Mouse (Mus musculus): ENCODE measurements around the gene Wdr82. TPM values are rescaled to one million over a fixed set of nuclear protein-coding genes. Genes with fewer than 3 reads are reported as not detected.
A peak's percentile ranks its signal among the peaks of the same experiment; 100 is the strongest.

Wdr82 gene
- polyA plus RNA-seq, 1 experiment from 2014 or later: 22.3 TPM

GRCm38 (mm10) chr9:106226151-106226682 is 55.5 kb downstream of the Wdr82 start:
- peak overlapping the region; percentile 76 for H3K4me2 ChIP-seq (replicated peaks)
- peaks cover 14% of the 10 kb centered on the region for H3K4me1 ChIP-seq
- H3K4me3 ChIP-seq (replicated peaks): peak overlapping the region; percentile 41
- peaks cover 7% of the 10 kb centered on the region; the same call in 1 of the 2 replicates for H3K27me3 ChIP-seq
- H3K9me3 ChIP-seq (replicated peaks): no peaks in the 10 kb centered on the region
- no peak overlapping the region for H3K27ac ChIP-seq (replicated peaks)
- peak; percentile 66 for ATAC-seq (ENCODE audit: insufficient number of reproducible peaks, low FRiP score, low TSS enrichment, low read depth)
- 4% methylated on average over 34 of the region's 34 CpGs for WGBS
- H3K36me3 ChIP-seq: no peaks in the 10 kb centered on the region
- no peak overlapping the region; the same call in 1 of the 2 replicates for H3K9ac ChIP-seq

GRCm38 (mm10) chr9:106227790-106228429 is 57.2 kb downstream of the Wdr82 start:
- H3K27me3 ChIP-seq: peaks cover 7% of the 10 kb centered on the region; the same call in 1 of the 2 replicates
- H3K36me3 ChIP-seq: peaks cover 7% of the 10 kb centered on the region
- H3K9me3 ChIP-seq (replicated peaks): no peaks in the 10 kb centered on the region
- peaks cover 14% of the 10 kb centered on the region for H3K4me1 ChIP-seq
- ATAC-seq (ENCODE audit: insufficient number of reproducible peaks, low FRiP score, low TSS enrichment, low read depth): no peak
- no peak overlapping the region for H3K4me3 ChIP-seq (replicated peaks)
- H3K9ac ChIP-seq: no peak overlapping the region
- H3K27ac ChIP-seq (replicated peaks): no peak overlapping the region
- WGBS: 60% methylated on average over 8 of the region's 8 CpGs
- no peak overlapping the region for H3K4me2 ChIP-seq (replicated peaks)

- Histone ChIP-seq H3K4me2 (replicated peaks) (no peak overlapping the region), H3K9me3 (replicated peaks) (no peaks in the 10 kb centered on the region), H3K4me1 (peaks cover 14% of the 10 kb centered on the region), H3K36me3 (peaks cover 29% of the 10 kb centered on the region), H3K4me3 (replicated peaks) (no peak overlapping the region), H3K27me3 (peaks cover 7% of the 10 kb centered on the region; the same call in 1 of the 2 replicates), H3K27ac (replicated peaks) (no peak overlapping the region), H3K9ac (no peak overlapping the region)
- 68% methylated on average over 8 of the region's 9 CpGs for WGBS
- no peak for ATAC-seq (ENCODE audit: insufficient number of reproducible peaks, low FRiP score, low TSS enrichment, low read depth)
These were observed 59.5 kb downstream of the Wdr82 start for GRCm38 (mm10) chr9:106230051-106230733.

- peaks cover 3% of the 10 kb centered on the region; the same call in 1 of the 2 replicates for H3K27me3 ChIP-seq
- 31% methylated on average over 3 of the region's 3 CpGs for WGBS
- H3K27ac ChIP-seq (replicated peaks): no peak overlapping the region
- no peak overlapping the region for H3K9ac ChIP-seq
- H3K36me3 ChIP-seq: peaks cover 35% of the 10 kb centered on the region
- no peak overlapping the region for H3K4me2 ChIP-seq (replicated peaks)
- no peak for ATAC-seq (ENCODE audit: insufficient number of reproducible peaks, low FRiP score, low TSS enrichment, low read depth)
- no peak overlapping the region for H3K4me3 ChIP-seq (replicated peaks)
- no peaks in the 10 kb centered on the region for H3K9me3 ChIP-seq (replicated peaks)
- peaks cover 13% of the 10 kb centered on the region for H3K4me1 ChIP-seq
These were observed 60.0 kb downstream of the Wdr82 start for GRCm38 (mm10) chr9:106230734-106231106.

GRCm38 (mm10) chr9:106231220-106231619 is 60.5 kb downstream of the Wdr82 start:
- H3K9ac ChIP-seq: no peak overlapping the region
- no peak overlapping the region for H3K4me2 ChIP-seq (replicated peaks)
- H3K4me1 ChIP-seq: peaks cover 8% of the 10 kb centered on the region
- H3K27me3 ChIP-seq: no peaks in the 10 kb centered on the region
- no peak overlapping the region for H3K4me3 ChIP-seq (replicated peaks)
- no peak overlapping the region for H3K27ac ChIP-seq (replicated peaks)
- H3K9me3 ChIP-seq (replicated peaks): no peaks in the 10 kb centered on the region
- WGBS: 76% methylated on average over 7 of the region's 7 CpGs
- no peak for ATAC-seq (ENCODE audit: insufficient number of reproducible peaks, low FRiP score, low TSS enrichment, low read depth)
- H3K36me3 ChIP-seq: peaks cover 40% of the 10 kb centered on the region

GRCm38 (mm10) chr9:106231816-106232215 is 61.1 kb downstream of the Wdr82 start:
- Histone ChIP-seq H3K27ac (replicated peaks) (no peak overlapping the region), H3K4me2 (replicated peaks) (no peak overlapping the region), H3K4me1 (0 out of 2 replicates have a peak, but pooled peaks cover 4% of the 10 kb centered on the region), H3K9ac (no peak overlapping the region), H3K9me3 (replicated peaks) (no peaks in the 10 kb centered on the region), H3K27me3 (no peaks in the 10 kb centered on the region), H3K4me3 (replicated peaks) (no peak overlapping the region), H3K36me3 (peaks cover 46% of the 10 kb centered on the region)
- WGBS: 82% methylated on average over 4 of the region's 4 CpGs
- no peak for ATAC-seq (ENCODE audit: insufficient number of reproducible peaks, low FRiP score, low TSS enrichment, low read depth)

- H3K36me3 ChIP-seq: peaks cover 57% of the 10 kb centered on the region
These were observed 62.2 kb downstream of the Wdr82 start for GRCm38 (mm10) chr9:106232956-106233355.

GRCm38 (mm10) chr9:106233953-106234352 is 63.2 kb downstream of the Wdr82 start:
- Histone ChIP-seq H3K27ac (replicated peaks) (no peak overlapping the region), H3K27me3 (no peaks in the 10 kb centered on the region), H3K36me3 (peaks cover 67% of the 10 kb centered on the region), H3K9me3 (replicated peaks) (no peaks in the 10 kb centered on the region), H3K4me3 (replicated peaks) (no peak overlapping the region), H3K4me1 (no peaks in the 10 kb centered on the region), H3K9ac (no peak overlapping the region), H3K4me2 (replicated peaks) (no peak overlapping the region)
- 80% methylated on average over 6 of the region's 6 CpGs for WGBS
- ATAC-seq (ENCODE audit: insufficient number of reproducible peaks, low FRiP score, low TSS enrichment, low read depth): no peak

More at GRCm38 (mm10) chr9:106232956-106233355, 62.2 kb downstream of the Wdr82 start:
- no peak for ATAC-seq (ENCODE audit: insufficient number of reproducible peaks, low FRiP score, low TSS enrichment, low read depth)
- Histone ChIP-seq H3K27me3 (no peaks in the 10 kb centered on the region), H3K27ac (replicated peaks) (no peak overlapping the region), H3K4me3 (replicated peaks) (no peak overlapping the region), H3K9me3 (replicated peaks) (no peaks in the 10 kb centered on the region), H3K4me2 (replicated peaks) (no peak overlapping the region), H3K9ac (no peak overlapping the region), H3K4me1 (0 out of 2 replicates have a peak, but pooled peaks cover 1% of the 10 kb centered on the region)
- 92% methylated on average over 3 of the region's 3 CpGs for WGBS

- H3K36me3 ChIP-seq: peaks cover 81% of the 10 kb centered on the region
- 90% methylated on average over 23 of the region's 23 CpGs for WGBS
- no peak overlapping the region for H3K4me3 ChIP-seq (replicated peaks)
- H3K4me1 ChIP-seq: no peaks in the 10 kb centered on the region
- H3K4me2 ChIP-seq (replicated peaks): no peak overlapping the region
- no peaks in the 10 kb centered on the region for H3K9me3 ChIP-seq (replicated peaks)
- no peaks in the 10 kb centered on the region for H3K27me3 ChIP-seq
- H3K9ac ChIP-seq: no peak overlapping the region
- ATAC-seq (ENCODE audit: insufficient number of reproducible peaks, low FRiP score, low TSS enrichment, low read depth): no peak
- no peak overlapping the region for H3K27ac ChIP-seq (replicated peaks)
These were observed 64.6 kb downstream of the Wdr82 start for GRCm38 (mm10) chr9:106235194-106235830.

- H3K27ac ChIP-seq (replicated peaks): no peak overlapping the region
- WGBS: 87% methylated on average over 23 of the region's 23 CpGs
These were observed 65.6 kb downstream of the Wdr82 start for GRCm38 (mm10) chr9:106236156-106236817.

GRCm38 (mm10) chr9:106236818-106237211 is 66.1 kb downstream of the Wdr82 start:
- ATAC-seq (ENCODE audit: insufficient number of reproducible peaks, low FRiP score, low TSS enrichment, low read depth): no peak
- Histone ChIP-seq H3K27ac (replicated peaks) (no peak overlapping the region), H3K4me3 (replicated peaks) (no peak overlapping the region), H3K9me3 (replicated peaks) (no peaks in the 10 kb centered on the region), H3K4me1 (no peaks in the 10 kb centered on the region), H3K36me3 (peaks cover 95% of the 10 kb centered on the region), H3K9ac (no peak overlapping the region), H3K4me2 (replicated peaks) (no peak overlapping the region), H3K27me3 (no peaks in the 10 kb centered on the region)
- 61% methylated on average over 3 of the region's 3 CpGs for WGBS

More at GRCm38 (mm10) chr9:106236156-106236817, 65.6 kb downstream of the Wdr82 start:
- no peak for ATAC-seq (ENCODE audit: insufficient number of reproducible peaks, low FRiP score, low TSS enrichment, low read depth)
- no peak overlapping the region for H3K9ac ChIP-seq
- no peaks in the 10 kb centered on the region for H3K27me3 ChIP-seq
- H3K9me3 ChIP-seq (replicated peaks): no peaks in the 10 kb centered on the region
- no peak overlapping the region for H3K4me3 ChIP-seq (replicated peaks)
- H3K4me2 ChIP-seq (replicated peaks): no peak overlapping the region
- peaks cover 89% of the 10 kb centered on the region for H3K36me3 ChIP-seq
- no peaks in the 10 kb centered on the region for H3K4me1 ChIP-seq
